Mouse (Mus musculus): Measurements from ENCODE around the gene 2310061I04Rik. TPM values are rescaled to one million over a fixed set of nuclear protein-coding genes. Genes with fewer than 3 reads are reported as not detected.

The 2310061I04Rik gene
- polyA plus RNA-seq, 1 experiment from 2014 or later, result 23.2 TPM

GRCm38 (mm10) chr17:35883777-35884176, 13.5 kb downstream of the 2310061I04Rik start:
- ATAC-seq (ENCODE audit: insufficient number of reproducible peaks, low FRiP score, low TSS enrichment, low read depth) (no peak), DNase-seq (ENCODE audit: low spot score) (no peak)
- Histone ChIP-seq H3K9ac (ENCODE audit: low read length) (no peak overlapping the region), H3K9me3 (ENCODE audit: control insufficient read depth, low read length) (no peaks in the 10 kb centered on the region), H3K36me3 (ENCODE audit: control insufficient read depth, insufficient read depth, low read length) (peaks cover 31% of the 10 kb centered on the region), H3K4me3 (ENCODE audit: low read depth, low read length) (no peak overlapping the region), H3K27me3 (ENCODE audit: control insufficient read depth, insufficient read depth, low read length) (no peaks in the 10 kb centered on the region), H3K4me2 (ENCODE audit: low read depth, severe bottlenecking) (no peak overlapping the region), H3K27ac (replicated peaks; ENCODE audit: low read depth, low read length) (no peak overlapping the region), H3K4me1 (ENCODE audit: control insufficient read depth, insufficient read depth, low read length) (no peaks in the 10 kb centered on the region)
- 97% methylated on average over 14 of the region's 14 CpGs for WGBS

- no peak overlapping the region for H3K4me3 ChIP-seq (ENCODE audit: low read depth, low read length)
- no peak for DNase-seq (ENCODE audit: low spot score)
These were observed 14.3 kb downstream of the 2310061I04Rik start for GRCm38 (mm10) chr17:35882924-35883323.

GRCm38 (mm10) chr17:35879245-35880057, 17.8 kb downstream of the 2310061I04Rik start, which contains the start of gene Dhx16:
Gene Dhx16 (plus strand): TSS chr17:35879819.
- Histone ChIP-seq H3K9me3 (ENCODE audit: control insufficient read depth, low read length) (no peaks in the 10 kb centered on the region), H3K4me3 (ENCODE audit: low read depth, low read length) (peak within 1 kb of the TSS; percentile 91), H3K27ac (replicated peaks; ENCODE audit: low read depth, low read length) (no peak within 1 kb of the TSS), H3K9ac (ENCODE audit: low read length) (peak within 1 kb of the TSS; percentile 82), H3K4me2 (ENCODE audit: low read depth, severe bottlenecking) (peak within 1 kb of the TSS; percentile 74), H3K4me1 (ENCODE audit: control insufficient read depth, insufficient read depth, low read length) (no peaks in the 10 kb centered on the region), H3K27me3 (ENCODE audit: control insufficient read depth, insufficient read depth, low read length) (no peaks in the 10 kb centered on the region), H3K36me3 (ENCODE audit: control insufficient read depth, insufficient read depth, low read length) (peaks cover 14% of the 10 kb centered on the region; the same call in 1 of the 2 replicates)
- ATAC-seq (ENCODE audit: insufficient number of reproducible peaks, low FRiP score, low TSS enrichment, low read depth) (peak; percentile 90), DNase-seq (ENCODE audit: low spot score) (peak; percentile 98)
- 6% methylated on average over 66 of the region's 66 CpGs for WGBS

More at GRCm38 (mm10) chr17:35882924-35883323, 14.3 kb downstream of the 2310061I04Rik start:
- H3K4me2 ChIP-seq (ENCODE audit: low read depth, severe bottlenecking), result no peak overlapping the region
- H3K27ac ChIP-seq (replicated peaks; ENCODE audit: low read depth, low read length), result no peak overlapping the region
- no peaks in the 10 kb centered on the region for H3K27me3 ChIP-seq (ENCODE audit: control insufficient read depth, insufficient read depth, low read length)
- ATAC-seq (ENCODE audit: insufficient number of reproducible peaks, low FRiP score, low TSS enrichment, low read depth), result no peak
- WGBS, result 91% methylated on average over 17 of the region's 17 CpGs
- H3K9me3 ChIP-seq (ENCODE audit: control insufficient read depth, low read length), result no peaks in the 10 kb centered on the region
- H3K36me3 ChIP-seq (ENCODE audit: control insufficient read depth, insufficient read depth, low read length), result peaks cover 26% of the 10 kb centered on the region
- no peak overlapping the region for H3K9ac ChIP-seq (ENCODE audit: low read length)
- H3K4me1 ChIP-seq (ENCODE audit: control insufficient read depth, insufficient read depth, low read length), result no peaks in the 10 kb centered on the region

- 92% methylated on average over 6 of the region's 6 CpGs for WGBS
- peaks cover 2% of the 10 kb centered on the region; the same call in 1 of the 2 replicates for H3K36me3 ChIP-seq (ENCODE audit: control insufficient read depth, insufficient read depth, low read length)
- H3K9ac ChIP-seq (ENCODE audit: low read length), result no peak overlapping the region
- H3K4me2 ChIP-seq (ENCODE audit: low read depth, severe bottlenecking), result no peak overlapping the region
- ATAC-seq (ENCODE audit: insufficient number of reproducible peaks, low FRiP score, low TSS enrichment, low read depth) (no peak), DNase-seq (ENCODE audit: low spot score) (no peak)
- H3K27ac ChIP-seq (replicated peaks; ENCODE audit: low read depth, low read length), result no peak overlapping the region
- no peaks in the 10 kb centered on the region for H3K27me3 ChIP-seq (ENCODE audit: control insufficient read depth, insufficient read depth, low read length)
- peaks cover 3% of the 10 kb centered on the region; the same call in 1 of the 2 replicates for H3K9me3 ChIP-seq (ENCODE audit: control insufficient read depth, low read length)
- H3K4me3 ChIP-seq (ENCODE audit: low read depth, low read length), result no peak overlapping the region
- peaks cover 9% of the 10 kb centered on the region for H3K4me1 ChIP-seq (ENCODE audit: control insufficient read depth, insufficient read depth, low read length)
These were observed 22.5 kb downstream of the 2310061I04Rik start for GRCm38 (mm10) chr17:35874721-35875120.

GRCm38 (mm10) chr17:35873774-35874519, 23.3 kb downstream of the 2310061I04Rik start:
- 32% methylated on average over 21 of the region's 21 CpGs for WGBS
- Histone ChIP-seq H3K36me3 (ENCODE audit: control insufficient read depth, insufficient read depth, low read length) (peaks cover 2% of the 10 kb centered on the region; the same call in 1 of the 2 replicates), H3K9ac (ENCODE audit: low read length) (no peak overlapping the region), H3K4me1 (ENCODE audit: control insufficient read depth, insufficient read depth, low read length) (peaks cover 16% of the 10 kb centered on the region), H3K4me2 (ENCODE audit: low read depth, severe bottlenecking) (no peak overlapping the region; the same call in 1 of the 2 replicates), H3K9me3 (ENCODE audit: control insufficient read depth, low read length) (peaks cover 3% of the 10 kb centered on the region; the same call in 1 of the 2 replicates), H3K27ac (replicated peaks; ENCODE audit: low read depth, low read length) (no peak overlapping the region), H3K4me3 (ENCODE audit: low read depth, low read length) (no peak overlapping the region), H3K27me3 (ENCODE audit: control insufficient read depth, insufficient read depth, low read length) (no peaks in the 10 kb centered on the region)
- ATAC-seq (ENCODE audit: insufficient number of reproducible peaks, low FRiP score, low TSS enrichment, low read depth) (no peak), DNase-seq (ENCODE audit: low spot score) (peak; percentile 94)

- H3K36me3 ChIP-seq (ENCODE audit: control insufficient read depth, insufficient read depth, low read length), result peaks cover 6% of the 10 kb centered on the region; the same call in 1 of the 2 replicates
- peak overlapping the region; percentile 24; the same call in 1 of the 2 replicates for H3K4me3 ChIP-seq (ENCODE audit: low read depth, low read length)
- no peak overlapping the region for H3K4me2 ChIP-seq (ENCODE audit: low read depth, severe bottlenecking)
- WGBS, result 90% methylated on average over 8 of the region's 8 CpGs
- DNase-seq (ENCODE audit: low spot score), result peak; percentile 56
- H3K4me1 ChIP-seq (ENCODE audit: control insufficient read depth, insufficient read depth, low read length), result peaks cover 33% of the 10 kb centered on the region
- H3K27me3 ChIP-seq (ENCODE audit: control insufficient read depth, insufficient read depth, low read length), result no peaks in the 10 kb centered on the region
- H3K9me3 ChIP-seq (ENCODE audit: control insufficient read depth, low read length), result peaks cover 3% of the 10 kb centered on the region; the same call in 1 of the 2 replicates
- no peak for ATAC-seq (ENCODE audit: insufficient number of reproducible peaks, low FRiP score, low TSS enrichment, low read depth)
- H3K27ac ChIP-seq (replicated peaks; ENCODE audit: low read depth, low read length), result no peak overlapping the region
- H3K9ac ChIP-seq (ENCODE audit: low read length), result no peak overlapping the region
These were observed 26.1 kb downstream of the 2310061I04Rik start for GRCm38 (mm10) chr17:35870884-35871696.

GRCm38 (mm10) chr17:35870151-35870883, 26.9 kb downstream of the 2310061I04Rik start:
- H3K4me3 ChIP-seq (ENCODE audit: low read depth, low read length), result peak overlapping the region; percentile 24
- ATAC-seq (ENCODE audit: insufficient number of reproducible peaks, low FRiP score, low TSS enrichment, low read depth), result no peak
- H3K4me1 ChIP-seq (ENCODE audit: control insufficient read depth, insufficient read depth, low read length), result peaks cover 33% of the 10 kb centered on the region
- no peak overlapping the region for H3K27ac ChIP-seq (replicated peaks; ENCODE audit: low read depth, low read length)
- H3K27me3 ChIP-seq (ENCODE audit: control insufficient read depth, insufficient read depth, low read length), result no peaks in the 10 kb centered on the region
- WGBS, result 71% methylated on average over 9 of the region's 9 CpGs
- peaks cover 6% of the 10 kb centered on the region; the same call in 1 of the 2 replicates for H3K36me3 ChIP-seq (ENCODE audit: control insufficient read depth, insufficient read depth, low read length)
- DNase-seq (ENCODE audit: low spot score), result no peak
- peak overlapping the region; percentile 88 for H3K4me2 ChIP-seq (ENCODE audit: low read depth, severe bottlenecking)
- H3K9me3 ChIP-seq (ENCODE audit: control insufficient read depth, low read length), result peaks cover 3% of the 10 kb centered on the region; the same call in 1 of the 2 replicates
- H3K9ac ChIP-seq (ENCODE audit: low read length), result peak overlapping the region; percentile 22; the same call in 1 of the 2 replicates
